Mouse (Mus musculus) small intestine, adult 2 months (tissue): ENCODE results near the gene Rbms3.

ENCODE experiments used
- CTCF ChIP-seq: fragments of 200-500 bp; IDR thresholded peaks from 2 replicates; pipeline ENCODE4 v1.5.1; 2012; ENCODE audit warnings: low read depth, mild to moderate bottlenecking, control low read depth, inconsistent platforms, low read length, moderate library complexity, mixed read lengths; ENCODE audit not compliant: insufficient replicate concordance, insufficient read length; ENCODE audit errors: extremely low read depth
- POLR2A ChIP-seq: fragments of 200-500 bp; IDR thresholded peaks from 2 replicates; pipeline ENCODE4 v1.6.1; 2012; ENCODE audit warnings: low read depth, mild to moderate bottlenecking, control low read depth, inconsistent platforms, low read length, moderate library complexity

DNA sequence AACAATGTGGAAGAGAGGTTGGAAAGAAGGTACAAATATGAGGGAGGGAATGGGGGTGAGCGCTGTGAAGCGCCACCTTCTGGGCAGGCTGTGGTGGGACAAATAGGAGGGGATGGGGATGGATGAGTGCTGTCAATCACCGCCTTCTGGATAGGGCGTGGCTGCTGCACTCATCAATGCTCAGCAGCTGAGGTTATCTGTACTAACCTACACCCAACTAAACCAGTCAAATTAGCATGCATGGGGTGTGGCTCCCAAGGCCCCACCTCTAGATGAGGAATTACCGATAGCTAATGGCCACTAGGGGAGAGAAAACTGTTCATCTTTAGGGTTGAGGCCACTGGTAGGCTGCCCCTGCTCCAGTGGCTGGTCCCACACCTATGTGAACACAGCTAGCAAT, 274.2 kb downstream of the Rbms3 start:
- TF ChIP-seq CTCF (no peak), POLR2A (no peak)
